19 mouse cellular contexts compared by ENCODE assay signal in genomic region chr5:7073936-7074631, GRCm38 (mm10).
DNase-seq lines count a peak whose midpoint lies in the region; ATAC-seq and TF ChIP-seq lines count a peak whose summit lies in the region.
"Had no signal": no experiment of that assay in that cellular context is flagged by ENCODE, and none has a peak within 500 bp of the region (broad histone marks: within the 10 kb centered on the region; RNA-seq: fewer than 3 reads in every experiment).

No protein-coding gene starts in this region.

- no peaks in the 10 kb centered on the region for H3K9me3 ChIP-seq in hindbrain, embryonic 11.5 days (ENCODE audit: control insufficient read depth, low read length)
- no peaks in the 10 kb centered on the region for H3K9me3 ChIP-seq in hindbrain, postnatal 0 days (ENCODE audit: low read length)
- H3K9me3 ChIP-seq in neural tube, embryonic 11.5 days (ENCODE audit: control insufficient read depth, low read length): no peaks in the 10 kb centered on the region
- H3K9me3 ChIP-seq: embryonic facial prominence, embryonic 12.5 days; limb, embryonic 15.5 days had no signal

- 19% methylated on average over 1 of the region's 1 CpGs for WGBS in hindbrain, embryonic 11.5 days
- WGBS in hindbrain, postnatal 0 days: 21% methylated on average over 1 of the region's 1 CpGs
- 25% methylated on average over 1 of the region's 1 CpGs for WGBS in neural tube, embryonic 11.5 days

- no peak for TF ChIP-seq POLR2A in brain, embryonic 14.5 days (IDR thresholded peaks at IDR 0.05; ENCODE audit: borderline replicate concordance, extremely low read depth, insufficient read depth, insufficient read length, poor library complexity, severe bottlenecking)

- H3K4me1 ChIP-seq in hindbrain, embryonic 11.5 days (replicated peaks; ENCODE audit: control insufficient read depth, insufficient read depth, low read length): no peaks in the 10 kb centered on the region
- H3K4me1 ChIP-seq in hindbrain, postnatal 0 days (ENCODE audit: insufficient read depth, low read length): no peaks in the 10 kb centered on the region
- no peaks in the 10 kb centered on the region for H3K4me1 ChIP-seq in neural tube, embryonic 11.5 days (ENCODE audit: control insufficient read depth, insufficient read depth, low read length)
- H3K4me1 ChIP-seq: embryonic facial prominence, embryonic 12.5 days; limb, embryonic 15.5 days had no signal

- H3K36me3 ChIP-seq in hindbrain, embryonic 11.5 days (ENCODE audit: control insufficient read depth, insufficient read depth, low read length): no peaks in the 10 kb centered on the region
- no peaks in the 10 kb centered on the region for H3K36me3 ChIP-seq in hindbrain, postnatal 0 days (ENCODE audit: insufficient read depth, low read length)
- no peaks in the 10 kb centered on the region for H3K36me3 ChIP-seq in neural tube, embryonic 11.5 days (ENCODE audit: control insufficient read depth, insufficient read depth, low read length)
- H3K36me3 ChIP-seq: embryonic facial prominence, embryonic 12.5 days; limb, embryonic 15.5 days had no signal

- TF ChIP-seq CTCF in hindbrain, postnatal 0 days (IDR thresholded peaks at IDR 0.05; ENCODE audit: low read depth): no peak
- no peak for TF ChIP-seq CTCF in brain, embryonic 14.5 days (IDR thresholded peaks at IDR 0.05; ENCODE audit: borderline replicate concordance, extremely low read depth, insufficient read depth, insufficient read length)

- no peak overlapping the region for H3K4me2 ChIP-seq in hindbrain, embryonic 11.5 days (replicated peaks; ENCODE audit: low read depth, low read length)
- no peak overlapping the region for H3K4me2 ChIP-seq in hindbrain, postnatal 0 days (ENCODE audit: low read depth, low read length)
- no peak overlapping the region for H3K4me2 ChIP-seq in neural tube, embryonic 11.5 days (ENCODE audit: low read depth)
- H3K4me2 ChIP-seq: embryonic facial prominence, embryonic 12.5 days; limb, embryonic 15.5 days had no signal

- no peaks in the 10 kb centered on the region for H3K27me3 ChIP-seq in hindbrain, embryonic 11.5 days (ENCODE audit: control insufficient read depth, insufficient read depth, low read length)
- H3K27me3 ChIP-seq in hindbrain, postnatal 0 days (ENCODE audit: insufficient read depth, low read length): no peaks in the 10 kb centered on the region
- H3K27me3 ChIP-seq in neural tube, embryonic 11.5 days (ENCODE audit: control insufficient read depth, insufficient read depth, low read length): no peaks in the 10 kb centered on the region
- H3K27me3 ChIP-seq: embryonic facial prominence, embryonic 12.5 days; limb, embryonic 15.5 days; Patski had no signal

- peak; percentile 33 for DNase-seq in hindbrain, embryonic 11.5 days (ENCODE audit: low spot score)
- DNase-seq in hindbrain, postnatal 0 days (ENCODE audit: low spot score): no peak
- DNase-seq in brain, embryonic 14.5 days (ENCODE audit: low read depth): peak; percentile 54
- DNase-seq in embryo, embryonic 11 days: peak; percentile 41
- peak; percentile 26 for DNase-seq in neural tube, embryonic 11.5 days (ENCODE audit: low spot score)
- no peak for DNase-seq in urinary bladder, postnatal 4 days (ENCODE audit: low spot score in 2 of 2)
- DNase-seq: adrenal gland, postnatal 36 days; cerebellum, adult 11-12 months; cerebellum, postnatal 25 days; gastrocnemius, postnatal 36 days; kidney, adult 8-10 months; kidney, postnatal 25 days; lung, postnatal 10 days; right cerebral cortex, postnatal 4 days had no signal

- ATAC-seq in hindbrain, embryonic 11.5 days (ENCODE audit: low FRiP score): peak; percentile 91
- ATAC-seq in hindbrain, postnatal 0 days: no peak
- ATAC-seq in neural tube, embryonic 11.5 days (ENCODE audit: insufficient read depth, low FRiP score, low TSS enrichment): peak; percentile 86
- ATAC-seq in inflammation-experienced regulatory T-cells, adult 6 months: no peak
- ATAC-seq: activated CD4-positive, CD25-positive, alpha-beta regulatory T cell, adult 4 months; Patski had no signal

- H3K27ac ChIP-seq in hindbrain, embryonic 11.5 days (ENCODE audit: low read depth, low read length): no peak overlapping the region
- H3K27ac ChIP-seq in hindbrain, postnatal 0 days: no peak overlapping the region
- H3K27ac ChIP-seq in neural tube, embryonic 11.5 days (ENCODE audit: low read depth, low read length): no peak overlapping the region
- H3K27ac ChIP-seq: embryonic facial prominence, embryonic 12.5 days; limb, embryonic 15.5 days had no signal

- H3K9ac ChIP-seq in hindbrain, embryonic 11.5 days (ENCODE audit: low read depth, low read length): no peak overlapping the region
- H3K9ac ChIP-seq in hindbrain, postnatal 0 days (replicated peaks; ENCODE audit: low read length): no peak overlapping the region
- H3K9ac ChIP-seq in neural tube, embryonic 11.5 days (ENCODE audit: low read length): no peak overlapping the region
- H3K9ac ChIP-seq: embryonic facial prominence, embryonic 12.5 days; limb, embryonic 15.5 days had no signal

- no peak overlapping the region for H3K4me3 ChIP-seq in hindbrain, embryonic 11.5 days (ENCODE audit: low read depth, low read length)
- no peak overlapping the region for H3K4me3 ChIP-seq in hindbrain, postnatal 0 days (ENCODE audit: low read length)
- H3K4me3 ChIP-seq in neural tube, embryonic 11.5 days (ENCODE audit: low read depth, low read length): no peak overlapping the region
- H3K4me3 ChIP-seq: embryonic facial prominence, embryonic 12.5 days; limb, embryonic 15.5 days had no signal

Comparison
In these comparisons a context has a peak if more than half of its experiments do, and no peak if none do; other contexts are left out.
1. ATAC-seq: peak in hindbrain, embryonic 11.5 days (single experiment) and neural tube, embryonic 11.5 days (single experiment); none in hindbrain, postnatal 0 days (single experiment) and inflammation-experienced regulatory T-cells, adult 6 months (single experiment).
2. DNase-seq: peak in hindbrain, embryonic 11.5 days (single experiment), brain, embryonic 14.5 days (single experiment), embryo, embryonic 11 days (single experiment) and neural tube, embryonic 11.5 days (single experiment); none in hindbrain, postnatal 0 days (single experiment) and urinary bladder, postnatal 4 days (0 of 2).